Mouse (Mus musculus) CD8-positive naive resting alpha-beta T cell, adult 2 months (primary cell): ENCODE data around the gene 2310022B05Rik.

ENCODE experiments used
- DNase-seq, 2 experiments: peaks; one replicate each; pipeline ENCODE4 v3.0.0; 2022; ENCODE audit warnings: low read depth in 2 of 2, low spot score in 2 of 2

2310022B05Rik gene

GRCm38 (mm10) chr8:124614325-124614724, 48.8 kb downstream of the 2310022B05Rik start:
- no peak for DNase-seq

- DNase-seq = no peak
These were observed 54.2 kb downstream of the 2310022B05Rik start for GRCm38 (mm10) chr8:124608972-124609353.

- no peak for DNase-seq
These were observed 54.8 kb downstream of the 2310022B05Rik start for GRCm38 (mm10) chr8:124608239-124608971.

GRCm38 (mm10) chr8:124604066-124604465, 59.1 kb downstream of the 2310022B05Rik start:
- DNase-seq = no peak

GRCm38 (mm10) chr8:124589393-124589792, 73.8 kb downstream of the 2310022B05Rik start:
- DNase-seq = no peak

GRCm38 (mm10) chr8:124586556-124586955, 76.6 kb downstream of the 2310022B05Rik start:
- DNase-seq = no peak
